Mouse (Mus musculus): ENCODE measurements around the gene Hs3st3b1. TPM values are rescaled to one million over a fixed set of nuclear protein-coding genes. Genes with fewer than 3 reads are reported as not detected.

The Hs3st3b1 gene
- 2.5 and 6.9 TPM in 2 replicates for polyA plus RNA-seq (2012; rRNA removed; ENCODE audit: low replicate concordance)

GRCm38 (mm10) chr11:63922091-63922621, at the start of gene Hs3st3b1:
Hs3st3b1 (minus strand) TSS chr11:63922290.

Other genes starting within 250 kb of the Hs3st3b1 start
- 17.2 and 28.1 TPM in 2 replicates for gene Cox10, start 157.2 kb upstream of the Hs3st3b1 start, polyA plus RNA-seq (2012; rRNA removed; ENCODE audit: low replicate concordance)

Measured in duodenum, adult 2 months (tissue).